ENCODE assay signal across 10 mouse cellular contexts in the genomic region with DNA sequence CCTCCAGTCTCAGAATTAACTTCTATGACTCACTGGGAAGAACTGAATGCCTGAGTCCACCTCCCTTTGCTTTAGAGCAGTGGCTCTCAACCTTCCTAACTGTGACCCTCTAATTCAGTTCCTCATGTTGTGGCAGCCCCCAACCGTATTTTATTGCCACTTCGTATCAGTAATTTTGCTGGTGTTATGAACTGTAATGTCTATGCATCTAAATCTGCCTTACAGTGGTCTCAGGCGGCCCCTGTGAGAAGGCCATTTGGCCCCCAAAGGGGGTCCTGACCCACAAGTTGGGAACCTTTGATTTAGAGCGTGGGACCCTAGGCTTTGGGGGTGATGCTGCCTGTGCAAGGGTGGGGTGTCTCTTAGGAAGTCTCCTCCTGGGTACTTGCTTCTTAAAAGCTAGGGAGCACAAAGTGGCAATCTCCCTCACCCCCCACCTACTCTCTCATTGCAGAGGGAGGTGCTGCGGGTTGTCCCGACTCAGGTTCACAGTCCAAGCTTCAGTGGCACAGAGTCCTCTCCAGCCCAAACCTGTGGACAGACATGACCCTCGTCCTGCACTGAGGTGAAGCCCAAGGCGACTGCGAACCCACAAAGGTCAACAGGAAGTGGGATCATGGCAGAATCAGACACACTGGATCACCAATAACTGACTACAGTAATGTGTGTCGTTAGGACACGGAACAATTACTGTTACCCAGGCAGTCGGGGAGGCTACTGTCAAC. TPM values are rescaled to one million over a fixed set of nuclear protein-coding genes. Genes with fewer than 3 reads are reported as not detected.
DNase-seq lines count a peak whose midpoint lies in the region; ATAC-seq and TF ChIP-seq lines count a peak whose summit lies in the region.
"Had no signal": no experiment of that assay in that cellular context is flagged by ENCODE, and none has a peak within 500 bp of the region (broad histone marks: within the 10 kb centered on the region; RNA-seq: fewer than 3 reads in every experiment).

No protein-coding gene starts in this region.

- peaks cover 43% of the 10 kb centered on the region for H3K36me3 ChIP-seq in hindbrain, embryonic 10.5 days
- no peaks in the 10 kb centered on the region for H3K36me3 ChIP-seq in hindbrain, embryonic 16.5 days (ENCODE audit: control insufficient read depth, insufficient read depth, low read length)
- H3K36me3 ChIP-seq in lung, postnatal 0 days (ENCODE audit: insufficient read depth, low read length), result peaks cover 18% of the 10 kb centered on the region
- H3K36me3 ChIP-seq in embryonic facial prominence, embryonic 14.5 days (ENCODE audit: control insufficient read depth, insufficient read depth, low read length), result peaks cover 20% of the 10 kb centered on the region
- H3K36me3 ChIP-seq in limb, embryonic 11.5 days (ENCODE audit: control insufficient read depth, insufficient read depth, low read length), result peaks cover 6% of the 10 kb centered on the region
- no peaks in the 10 kb centered on the region for H3K36me3 ChIP-seq in midbrain, embryonic 15.5 days (replicated peaks)

- peaks cover 63% of the 10 kb centered on the region for H3K4me1 ChIP-seq in hindbrain, embryonic 10.5 days (replicated peaks)
- H3K4me1 ChIP-seq in hindbrain, embryonic 16.5 days (ENCODE audit: control insufficient read depth, insufficient read depth, low read depth, low read length), result peaks cover 9% of the 10 kb centered on the region
- H3K4me1 ChIP-seq in lung, postnatal 0 days (ENCODE audit: insufficient read depth, low read depth, low read length), result peaks cover 9% of the 10 kb centered on the region; the same call in 1 of the 2 replicates
- H3K4me1 ChIP-seq in embryonic facial prominence, embryonic 14.5 days (ENCODE audit: control insufficient read depth, insufficient read depth, low read length), result peaks cover 18% of the 10 kb centered on the region; the same call in 1 of the 2 replicates
- H3K4me1 ChIP-seq in limb, embryonic 11.5 days (ENCODE audit: control insufficient read depth, insufficient read depth, low read length), result peaks cover 6% of the 10 kb centered on the region; the same call in 1 of the 2 replicates
- H3K4me1 ChIP-seq in midbrain, embryonic 15.5 days, result peaks cover 16% of the 10 kb centered on the region; the same call in 1 of the 2 replicates

- no peak for DNase-seq in hindbrain, embryonic 10.5 days (ENCODE audit: low spot score)
- no peak for DNase-seq in lung, postnatal 0 days (ENCODE audit: low spot score)
- DNase-seq in lung, postnatal 10 days, result no peak
- no peak for DNase-seq in embryonic facial prominence, embryonic 14.5 days (ENCODE audit: low spot score)
- peak; percentile 19 for DNase-seq in limb, embryonic 11.5 days (ENCODE audit: low spot score)
- DNase-seq in spleen, postnatal 10 days (ENCODE audit: low spot score in 2 of 2), result no peak
- DNase-seq: cerebellum, adult 11-12 months; thymus, postnatal 25 days had no signal

- no peaks in the 10 kb centered on the region for H3K27me3 ChIP-seq in hindbrain, embryonic 10.5 days (ENCODE audit: insufficient read depth, poor library complexity, severe bottlenecking)
- H3K27me3 ChIP-seq in hindbrain, embryonic 16.5 days (replicated peaks; ENCODE audit: control insufficient read depth, insufficient read depth, low read length), result no peaks in the 10 kb centered on the region
- H3K27me3 ChIP-seq in lung, postnatal 0 days (replicated peaks; ENCODE audit: insufficient read depth, low read length), result no peaks in the 10 kb centered on the region
- no peaks in the 10 kb centered on the region for H3K27me3 ChIP-seq in embryonic facial prominence, embryonic 14.5 days (replicated peaks; ENCODE audit: control insufficient read depth, insufficient read depth, low read length)
- no peaks in the 10 kb centered on the region for H3K27me3 ChIP-seq in limb, embryonic 11.5 days (ENCODE audit: control insufficient read depth, insufficient read depth, low read length)
- no peaks in the 10 kb centered on the region for H3K27me3 ChIP-seq in midbrain, embryonic 15.5 days (replicated peaks)

- no peaks in the 10 kb centered on the region for H3K9me3 ChIP-seq in hindbrain, embryonic 10.5 days
- H3K9me3 ChIP-seq in hindbrain, embryonic 16.5 days (ENCODE audit: control insufficient read depth, low read length), result no peaks in the 10 kb centered on the region
- no peaks in the 10 kb centered on the region for H3K9me3 ChIP-seq in lung, postnatal 0 days (ENCODE audit: low read length)
- H3K9me3 ChIP-seq in embryonic facial prominence, embryonic 14.5 days (ENCODE audit: control insufficient read depth, low read length), result no peaks in the 10 kb centered on the region
- H3K9me3 ChIP-seq in limb, embryonic 11.5 days (ENCODE audit: control insufficient read depth, low read length), result no peaks in the 10 kb centered on the region
- no peaks in the 10 kb centered on the region for H3K9me3 ChIP-seq in midbrain, embryonic 15.5 days

- ATAC-seq in hindbrain, embryonic 16.5 days, result no peak
- ATAC-seq in lung, postnatal 0 days, result no peak
- ATAC-seq in embryonic facial prominence, embryonic 14.5 days (ENCODE audit: low read depth), result no peak
- ATAC-seq in limb, embryonic 11.5 days (ENCODE audit: insufficient number of reproducible peaks, low FRiP score, low TSS enrichment, low read depth), result no peak
- ATAC-seq in midbrain, embryonic 15.5 days (replicated peaks), result no peak

- H3K4me3 ChIP-seq in hindbrain, embryonic 10.5 days, result no peak overlapping the region
- H3K4me3 ChIP-seq in hindbrain, embryonic 16.5 days (ENCODE audit: low read length), result no peak overlapping the region
- H3K4me3 ChIP-seq in lung, postnatal 0 days (ENCODE audit: low read depth, low read length), result no peak overlapping the region
- H3K4me3 ChIP-seq in embryonic facial prominence, embryonic 14.5 days (ENCODE audit: low read depth, low read length), result no peak overlapping the region
- no peak overlapping the region for H3K4me3 ChIP-seq in limb, embryonic 11.5 days (ENCODE audit: low read depth, low read length)
- no peak overlapping the region for H3K4me3 ChIP-seq in midbrain, embryonic 15.5 days

- 71% methylated on average over 12 of the region's 12 CpGs for WGBS in hindbrain, embryonic 10.5 days
- 79% methylated on average over 12 of the region's 12 CpGs for WGBS in hindbrain, embryonic 16.5 days
- WGBS in lung, postnatal 0 days, result 82% methylated on average over 12 of the region's 12 CpGs
- 73% methylated on average over 12 of the region's 12 CpGs for WGBS in embryonic facial prominence, embryonic 14.5 days
- 84% methylated on average over 12 of the region's 12 CpGs for WGBS in limb, embryonic 11.5 days
- WGBS in midbrain, embryonic 15.5 days, result 72% methylated on average over 12 of the region's 12 CpGs

- no peak for TF ChIP-seq CTCF in lung, postnatal 0 days (IDR thresholded peaks at IDR 0.05)

- TF ChIP-seq EP300 in lung, postnatal 0 days (IDR thresholded peaks at IDR 0.05), result no peak

- H3K4me2 ChIP-seq in hindbrain, embryonic 16.5 days (ENCODE audit: low read length), result no peak overlapping the region
- H3K4me2 ChIP-seq in lung, postnatal 0 days (replicated peaks; ENCODE audit: low read depth, low read length), result no peak overlapping the region
- H3K4me2 ChIP-seq in embryonic facial prominence, embryonic 14.5 days (ENCODE audit: low read depth, low read length), result no peak overlapping the region
- H3K4me2 ChIP-seq in limb, embryonic 11.5 days (ENCODE audit: low read depth, severe bottlenecking), result no peak overlapping the region
- no peak overlapping the region for H3K4me2 ChIP-seq in midbrain, embryonic 15.5 days

- H3K9ac ChIP-seq in hindbrain, embryonic 16.5 days (ENCODE audit: low read depth, low read length), result no peak overlapping the region
- H3K9ac ChIP-seq in lung, postnatal 0 days (replicated peaks; ENCODE audit: low read depth), result no peak overlapping the region
- H3K9ac ChIP-seq in embryonic facial prominence, embryonic 14.5 days (ENCODE audit: low read depth, low read length), result no peak overlapping the region
- no peak overlapping the region for H3K9ac ChIP-seq in limb, embryonic 11.5 days (ENCODE audit: low read length)
- no peak overlapping the region for H3K9ac ChIP-seq in midbrain, embryonic 15.5 days

- peak overlapping the region; percentile 69 for H3K27ac ChIP-seq in hindbrain, embryonic 10.5 days
- H3K27ac ChIP-seq in hindbrain, embryonic 16.5 days (ENCODE audit: low read depth, low read length), result no peak overlapping the region
- peak overlapping the region; percentile 57; the same call in 1 of the 2 replicates for H3K27ac ChIP-seq in lung, postnatal 0 days (ENCODE audit: low read length)
- 0 out of 2 replicates have a peak overlapping the region, but pooled peaks have one; percentile 29 for H3K27ac ChIP-seq in embryonic facial prominence, embryonic 14.5 days (replicated peaks; ENCODE audit: low read depth, low read length)
- H3K27ac ChIP-seq in limb, embryonic 11.5 days (replicated peaks; ENCODE audit: low read depth, low read length), result no peak overlapping the region
- no peak overlapping the region for H3K27ac ChIP-seq in midbrain, embryonic 15.5 days

RNA-seq across cellular contexts. Expression of gene Ezr, which starts 45.1 kb away (rescaled TPM):
- 85.2 and 99.4 TPM in 2 replicates for polyA plus RNA-seq in hindbrain, embryonic 10.5 days (2016; fragmentation: Nextera tagmentation; extraction: Ambion mirVana)
- polyA plus RNA-seq in hindbrain, embryonic 16.5 days (2015; fragmentation: Nextera tagmentation; extraction: Ambion mirVana), result 69.9 and 73.3 TPM in 2 replicates
- 275 and 288 TPM in 2 replicates for polyA plus RNA-seq in lung, postnatal 0 days (2015; fragmentation: Nextera tagmentation; extraction: Ambion mirVana)
- polyA plus RNA-seq in embryonic facial prominence, embryonic 14.5 days (2014; fragmentation: Nextera tagmentation; extraction: Ambion mirVana), result 57.8 and 59.1 TPM in 2 replicates
- polyA plus RNA-seq in limb, embryonic 11.5 days (2014; fragmentation: Nextera tagmentation; extraction: Ambion mirVana), result 25.6 and 26.9 TPM in 2 replicates
- 32.5 and 39.6 TPM in 2 replicates for polyA plus RNA-seq in midbrain, embryonic 15.5 days (2015; fragmentation: Nextera tagmentation; extraction: Ambion mirVana)

Comparison
In these comparisons a context has a peak if more than half of its experiments do, and no peak if none do; other contexts are left out.
1. H3K27ac ChIP-seq: peak in hindbrain, embryonic 10.5 days (single experiment), lung, postnatal 0 days (single experiment) and embryonic facial prominence, embryonic 14.5 days (single experiment); none in hindbrain, embryonic 16.5 days (single experiment), limb, embryonic 11.5 days (single experiment) and midbrain, embryonic 15.5 days (single experiment).